In genomic region chr12:108256734-108257133, GRCm38 (mm10) we compare ENCODE assay signal across 12 mouse cellular contexts. TPM values are rescaled to one million over a fixed set of nuclear protein-coding genes. Genes with fewer than 3 reads are reported as not detected.
DNase-seq lines count a peak whose midpoint lies in the region; ATAC-seq and TF ChIP-seq lines count a peak whose summit lies in the region.
"Had no signal": no experiment of that assay in that cellular context is flagged by ENCODE, and none has a peak within 500 bp of the region (broad histone marks: within the 10 kb centered on the region; RNA-seq: fewer than 3 reads in every experiment).

No protein-coding gene starts in this region.

- no peak for DNase-seq in heart, adult 9 months (ENCODE audit: low spot score in 2 of 2)
- DNase-seq in limb, embryonic 14.5 days (ENCODE audit: low spot score): peak; percentile 32
- no peak for DNase-seq in limb, embryonic 10.5 days (ENCODE audit: low spot score)
- DNase-seq in neural tube, embryonic 10.5 days (ENCODE audit: extremely low spot score, low spot score): no peak
- no peak for DNase-seq in adrenal gland, adult 18-20 months (ENCODE audit: low spot score in 2 of 2)
- no peak for DNase-seq in cerebellum, adult 8-10 months
- DNase-seq: adrenal gland, postnatal 14 days; gastrocnemius, postnatal 10 days; retina, postnatal 1 day had no signal

- H3K9me3 ChIP-seq in heart, embryonic 14.5 days (ENCODE audit: control insufficient read depth, low read length): no peaks in the 10 kb centered on the region
- H3K9me3 ChIP-seq in limb, embryonic 14.5 days (ENCODE audit: control insufficient read depth, low read length): no peaks in the 10 kb centered on the region
- H3K9me3 ChIP-seq in limb, embryonic 10.5 days (replicated peaks): no peaks in the 10 kb centered on the region
- no peaks in the 10 kb centered on the region for H3K9me3 ChIP-seq in neural tube, embryonic 13.5 days
- H3K9me3 ChIP-seq: neural tube, embryonic 15.5 days had no signal

- peaks cover 59 to 60% of the 10 kb centered on the region in 2 experiments for H3K4me1 ChIP-seq in heart, embryonic 14.5 days (ENCODE audit: control insufficient read depth in 2 of 2, insufficient read depth in 2 of 2, low read length in 2 of 2)
- H3K4me1 ChIP-seq in limb, embryonic 14.5 days (ENCODE audit: control insufficient read depth, insufficient read depth, low read length): peaks cover 22% of the 10 kb centered on the region
- peaks cover 59% of the 10 kb centered on the region for H3K4me1 ChIP-seq in limb, embryonic 10.5 days
- H3K4me1 ChIP-seq in neural tube, embryonic 13.5 days (replicated peaks): peaks cover 93% of the 10 kb centered on the region

- ATAC-seq in heart, embryonic 14.5 days (ENCODE audit: insufficient number of reproducible peaks, insufficient read depth, low FRiP score, low read depth): no peak
- no peak for ATAC-seq in limb, embryonic 14.5 days (ENCODE audit: low FRiP score, low read depth)
- no peak for ATAC-seq in neural tube, embryonic 13.5 days (ENCODE audit: low read depth)

- H3K27me3 ChIP-seq in heart, embryonic 14.5 days (ENCODE audit: control insufficient read depth, insufficient read depth, low read length): no peaks in the 10 kb centered on the region
- H3K27me3 ChIP-seq in limb, embryonic 14.5 days (ENCODE audit: control insufficient read depth, insufficient read depth, low read length): no peaks in the 10 kb centered on the region
- H3K27me3 ChIP-seq in limb, embryonic 10.5 days (ENCODE audit: low read depth, poor library complexity, severe bottlenecking): no peaks in the 10 kb centered on the region
- H3K27me3 ChIP-seq in neural tube, embryonic 13.5 days: no peaks in the 10 kb centered on the region
- H3K27me3 ChIP-seq: neural tube, embryonic 15.5 days had no signal

- H3K27ac ChIP-seq in heart, embryonic 14.5 days (replicated peaks in 1 of 2; ENCODE audit: control insufficient read depth in 1 of 2, insufficient read depth in 1 of 2, low read depth in 2 of 2, low read length in 2 of 2): peak overlapping the region; percentile 9 to 39; a peak in 2 of 4 replicates
- H3K27ac ChIP-seq in limb, embryonic 14.5 days (replicated peaks; ENCODE audit: low read depth, low read length): no peak overlapping the region
- no peak overlapping the region for H3K27ac ChIP-seq in limb, embryonic 10.5 days
- 0 out of 2 replicates have a peak overlapping the region, but pooled peaks have one; percentile 39 for H3K27ac ChIP-seq in neural tube, embryonic 13.5 days (replicated peaks)

- H3K36me3 ChIP-seq in heart, embryonic 14.5 days (ENCODE audit: control insufficient read depth, insufficient read depth, low read length): no peaks in the 10 kb centered on the region
- no peaks in the 10 kb centered on the region for H3K36me3 ChIP-seq in limb, embryonic 14.5 days (ENCODE audit: control insufficient read depth, insufficient read depth, low read length)
- H3K36me3 ChIP-seq in limb, embryonic 10.5 days: no peaks in the 10 kb centered on the region
- H3K36me3 ChIP-seq in neural tube, embryonic 13.5 days: no peaks in the 10 kb centered on the region
- H3K36me3 ChIP-seq: neural tube, embryonic 15.5 days had no signal

- 21% methylated on average over 10 of the region's 10 CpGs for WGBS in heart, embryonic 14.5 days
- WGBS in limb, embryonic 14.5 days: 46% methylated on average over 10 of the region's 10 CpGs
- WGBS in limb, embryonic 10.5 days: 82% methylated on average over 10 of the region's 10 CpGs
- 43% methylated on average over 10 of the region's 10 CpGs for WGBS in neural tube, embryonic 13.5 days

- TF ChIP-seq POLR2A in limb, embryonic 14.5 days (IDR thresholded peaks at IDR 0.05; ENCODE audit: borderline replicate concordance, extremely low read depth, insufficient read depth, insufficient read length): no peak

- H3K9ac ChIP-seq in heart, embryonic 14.5 days (ENCODE audit: low read length): 0 out of 2 replicates have a peak overlapping the region, but pooled peaks have one; percentile 1
- no peak overlapping the region for H3K9ac ChIP-seq in limb, embryonic 14.5 days (ENCODE audit: low read depth, low read length, severe bottlenecking)
- peak overlapping the region; percentile 50; the same call in 1 of the 2 replicates for H3K9ac ChIP-seq in neural tube, embryonic 13.5 days
- H3K9ac ChIP-seq: neural tube, embryonic 15.5 days had no signal

- no peak overlapping the region for H3K4me3 ChIP-seq in heart, embryonic 14.5 days (ENCODE audit: control insufficient read depth in 1 of 2, insufficient read depth in 1 of 2, low read depth in 1 of 2, low read length in 2 of 2)
- H3K4me3 ChIP-seq in limb, embryonic 14.5 days (replicated peaks; ENCODE audit: low read length): no peak overlapping the region
- no peak overlapping the region for H3K4me3 ChIP-seq in limb, embryonic 10.5 days
- H3K4me3 ChIP-seq in neural tube, embryonic 13.5 days: no peak overlapping the region
- H3K4me3 ChIP-seq: neural tube, embryonic 15.5 days had no signal

- H3K4me2 ChIP-seq in heart, embryonic 14.5 days (ENCODE audit: low read length): no peak overlapping the region
- H3K4me2 ChIP-seq in limb, embryonic 14.5 days (replicated peaks; ENCODE audit: low read depth, low read length, severe bottlenecking): no peak overlapping the region
- H3K4me2 ChIP-seq in neural tube, embryonic 13.5 days: no peak overlapping the region
- H3K4me2 ChIP-seq: neural tube, embryonic 15.5 days had no signal

RNA-seq across cellular contexts. Expression of gene Ccdc85c, which starts 18.5 kb away (rescaled TPM):
- polyA plus RNA-seq in heart, embryonic 14.5 days (2014; fragmentation: Nextera tagmentation; extraction: Ambion mirVana): 7.2 and 8.2 TPM in 2 replicates
- 9.9 and 13.1 TPM in 2 replicates for polyA plus RNA-seq in limb, embryonic 14.5 days (2012; rRNA removed)
- 6.1 and 6.4 TPM in 2 replicates for polyA plus RNA-seq in limb, embryonic 14.5 days (2014; fragmentation: Nextera tagmentation; extraction: Ambion mirVana)
- polyA plus RNA-seq in limb, embryonic 10.5 days (2016; fragmentation: Nextera tagmentation; extraction: Ambion mirVana): 5.4 and 6.2 TPM in 2 replicates
- polyA plus RNA-seq in neural tube, embryonic 13.5 days (2015; fragmentation: Nextera tagmentation; extraction: Ambion mirVana): 14.5 and 15.8 TPM in 2 replicates
- 10 to 100 TPM; 21.3 to 22.9 TPM for total RNA-seq in adrenal gland, adult 18-20 months (2021)

RNA-seq across cellular contexts. Expression of gene Hhipl1, which starts 49.3 kb away (rescaled TPM):
- 0.63 and 0.84 TPM in 2 replicates for polyA plus RNA-seq in heart, embryonic 14.5 days (2014; fragmentation: Nextera tagmentation; extraction: Ambion mirVana)
- polyA plus RNA-seq in limb, embryonic 14.5 days (2012; rRNA removed): 2.7 and 3.0 TPM in 2 replicates
- polyA plus RNA-seq in limb, embryonic 14.5 days (2014; fragmentation: Nextera tagmentation; extraction: Ambion mirVana): 0.58 and 1.5 TPM in 2 replicates
- 0.06 and 0.21 TPM in 2 replicates for polyA plus RNA-seq in limb, embryonic 10.5 days (2016; fragmentation: Nextera tagmentation; extraction: Ambion mirVana)
- 1.6 TPM in 2 replicates for polyA plus RNA-seq in neural tube, embryonic 13.5 days (2015; fragmentation: Nextera tagmentation; extraction: Ambion mirVana)
- 1 to 10 TPM in 1 of 2 experiments, under 1 TPM in 1; 0.89 to 1.4 TPM for total RNA-seq in adrenal gland, adult 18-20 months (2021)

Comparison
In these comparisons a context has a peak if more than half of its experiments do, and no peak if none do; other contexts are left out.
1. H3K27ac ChIP-seq: peak in heart, embryonic 14.5 days (2 of 2) and neural tube, embryonic 13.5 days (single experiment); none in limb, embryonic 14.5 days (single experiment) and limb, embryonic 10.5 days (single experiment).